Mouse (Mus musculus): Measurements from ENCODE around the gene Dusp14.
A peak's percentile ranks its signal among the peaks of the same experiment; 100 is the strongest.

Gene Dusp14

DNA sequence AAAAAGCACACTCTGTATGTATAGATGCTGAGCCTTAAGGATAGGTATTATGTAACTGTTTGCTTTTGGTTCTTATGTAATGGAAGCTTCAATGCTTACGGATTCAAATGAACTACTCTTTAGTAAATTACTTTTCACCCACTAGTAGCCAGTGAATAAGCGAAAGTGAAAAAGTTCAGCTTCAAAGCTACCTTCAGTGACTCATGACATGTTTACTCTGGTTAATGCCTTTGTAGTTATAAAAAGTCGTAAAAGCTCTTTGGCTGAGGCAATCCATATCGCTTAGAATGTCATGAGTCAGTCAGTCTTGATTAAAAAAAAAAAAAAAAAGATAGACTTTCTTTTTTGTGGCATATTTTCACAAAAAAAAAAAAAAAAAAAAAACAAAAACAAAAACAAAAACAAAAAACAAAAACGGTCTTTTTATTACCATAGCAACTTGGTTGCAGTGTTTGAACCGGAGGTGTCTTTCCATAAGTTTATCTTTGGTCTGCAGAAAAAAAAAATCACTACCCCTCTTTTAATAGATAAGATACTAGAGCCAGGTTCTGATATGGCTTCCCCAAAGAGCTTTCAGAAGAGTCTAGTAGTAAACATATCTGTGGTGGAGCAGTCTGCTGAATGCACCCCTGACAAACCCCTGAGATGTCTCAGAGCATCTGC, 52.8 kb downstream of the Dusp14 start:
- DNase-seq (ENCODE audit: low read depth): peak; percentile 21

DNA sequence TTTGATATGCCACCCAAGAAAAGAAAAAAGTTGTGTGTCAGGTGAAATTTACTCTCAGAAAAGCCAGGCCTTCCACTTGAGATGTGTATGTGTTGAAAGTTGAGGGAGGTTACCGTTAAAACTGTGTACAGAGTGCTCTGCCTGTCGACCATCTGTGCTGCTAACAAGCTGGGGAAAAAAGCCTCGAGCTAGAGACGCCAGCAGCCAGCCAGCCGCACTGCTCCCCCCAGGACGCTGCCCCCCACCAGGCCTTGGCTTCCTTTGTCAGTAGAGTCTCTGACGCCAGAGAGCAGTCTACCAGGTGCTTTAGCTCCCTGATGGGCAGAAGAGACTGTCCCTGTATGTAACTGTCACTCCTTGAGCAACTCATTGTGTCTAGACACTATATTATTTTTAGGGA, 56.0 kb downstream of the Dusp14 start:
- no peak for DNase-seq (ENCODE audit: low read depth)

DNA sequence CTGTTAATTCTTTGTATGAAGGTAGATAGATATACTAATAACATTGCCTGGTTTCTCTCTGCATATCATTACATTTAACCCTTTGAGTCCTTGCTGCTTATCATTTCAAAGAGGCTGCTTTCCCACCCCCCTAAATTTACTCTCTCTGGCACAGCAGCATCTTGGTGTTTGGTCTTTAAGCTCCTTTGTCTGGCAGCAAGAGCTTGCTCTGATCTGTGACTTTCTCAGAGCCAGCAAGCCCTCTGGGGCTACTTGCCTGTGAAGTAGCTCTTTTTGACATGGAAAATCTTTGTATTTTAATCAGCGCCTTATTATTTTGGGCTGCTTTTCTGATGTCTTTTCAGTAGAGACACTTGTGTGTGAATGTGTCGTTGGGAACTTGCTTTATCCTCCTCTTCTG, 57.5 kb downstream of the Dusp14 start:
- DNase-seq (ENCODE audit: low read depth): no peak

DNA sequence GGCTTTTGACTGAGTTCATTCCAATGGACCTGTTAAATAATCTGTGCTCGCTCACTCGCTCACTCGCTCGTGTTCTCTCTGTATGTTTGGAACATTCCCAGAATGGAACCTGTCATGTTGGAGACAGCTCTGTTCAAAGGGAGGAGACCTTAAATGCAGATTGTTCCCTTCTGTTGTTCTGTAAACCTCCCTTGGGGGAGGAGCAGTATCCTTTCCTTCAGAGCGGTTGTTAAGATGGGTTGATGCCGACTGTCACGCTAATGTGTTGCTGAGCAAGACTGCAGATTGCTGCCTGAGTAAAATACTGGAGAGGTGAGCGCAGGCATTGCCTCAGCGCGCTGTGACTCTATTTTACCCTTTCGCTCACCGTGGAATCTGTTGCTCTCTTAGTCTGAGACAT, 58.0 kb downstream of the Dusp14 start:
- no peak for DNase-seq (ENCODE audit: low read depth)

DNA sequence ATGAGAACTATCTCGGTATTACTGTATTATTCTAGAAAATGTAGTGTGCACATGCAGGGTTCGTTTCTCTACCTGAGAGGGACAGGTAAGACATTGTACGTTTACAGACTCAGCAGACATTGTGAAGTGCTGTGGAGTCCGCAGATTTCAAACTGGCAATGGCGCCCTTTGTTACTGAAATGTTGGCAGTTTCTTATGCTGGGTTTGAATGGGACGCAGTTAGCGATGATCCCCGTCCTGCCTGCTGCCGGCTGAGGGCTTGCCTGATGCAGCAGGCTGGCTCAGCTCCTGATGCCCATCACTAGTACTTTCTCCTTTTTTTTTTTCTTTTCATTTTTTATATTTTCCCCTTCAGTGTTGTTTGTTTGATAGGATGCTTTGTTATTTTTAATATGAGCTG, 58.6 kb downstream of the Dusp14 start:
- no peak for DNase-seq (ENCODE audit: low read depth)

DNA sequence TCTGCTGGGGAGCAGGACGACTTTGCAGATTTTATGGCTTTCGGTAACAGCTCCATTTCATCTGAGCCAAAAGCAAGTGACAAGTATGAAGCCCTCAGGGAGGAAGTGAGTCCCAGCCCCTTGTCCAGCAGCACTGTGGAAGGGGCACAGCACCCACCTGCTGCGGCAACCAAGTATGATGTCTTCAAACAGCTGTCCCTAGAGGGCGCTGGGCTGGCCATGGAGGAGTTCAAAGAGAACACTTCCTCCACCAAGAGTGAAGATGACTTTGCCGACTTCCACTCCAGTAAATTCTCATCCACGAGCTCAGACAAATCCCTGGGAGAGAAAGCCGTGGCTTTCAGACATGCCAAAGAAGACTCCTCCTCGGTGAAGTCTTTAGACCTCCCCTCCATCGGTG, 60.1 kb downstream of the Dusp14 start:
- DNase-seq (ENCODE audit: low read depth): no peak

DNA sequence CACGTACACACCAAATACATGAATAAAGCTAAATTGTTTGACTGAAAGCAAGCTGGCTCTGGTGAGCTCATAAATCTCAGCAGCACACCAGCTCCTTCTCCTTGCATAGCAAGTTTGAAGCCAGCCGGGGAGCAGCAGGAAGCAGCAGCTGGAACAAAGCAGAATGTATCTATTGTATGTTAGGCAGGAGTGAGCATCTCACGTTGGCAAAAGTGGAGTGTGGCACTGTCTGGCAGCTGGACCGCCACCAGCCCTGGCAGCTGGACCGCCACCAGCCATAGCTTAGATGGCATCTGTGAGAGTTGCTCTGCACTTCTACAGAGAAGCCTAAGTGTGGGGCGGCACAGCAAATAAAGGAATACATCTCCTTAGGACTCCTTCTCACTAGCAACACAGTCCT, 65.1 kb downstream of the Dusp14 start:
- no peak for DNase-seq (ENCODE audit: low read depth)

DNA sequence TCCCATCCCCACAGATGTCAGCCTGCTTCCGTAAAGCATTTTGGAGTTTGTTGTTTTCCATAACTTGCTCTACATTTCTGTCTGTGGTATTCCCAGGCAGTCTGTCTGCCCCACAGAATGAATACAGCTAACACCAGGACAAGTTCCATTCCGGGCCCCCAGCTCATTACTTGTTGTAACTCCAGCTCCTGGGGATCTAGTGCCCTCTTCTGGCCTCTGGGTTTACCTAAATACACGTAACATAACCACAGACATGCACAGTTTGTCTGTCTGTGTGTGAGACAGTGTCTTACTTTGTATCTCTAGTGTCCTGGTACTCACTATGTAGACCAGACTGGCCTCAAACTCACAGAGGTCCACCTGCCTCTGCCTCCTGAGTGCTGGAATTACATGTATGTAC, 67.8 kb downstream of the Dusp14 start:
- DNase-seq (ENCODE audit: low read depth): no peak

DNA sequence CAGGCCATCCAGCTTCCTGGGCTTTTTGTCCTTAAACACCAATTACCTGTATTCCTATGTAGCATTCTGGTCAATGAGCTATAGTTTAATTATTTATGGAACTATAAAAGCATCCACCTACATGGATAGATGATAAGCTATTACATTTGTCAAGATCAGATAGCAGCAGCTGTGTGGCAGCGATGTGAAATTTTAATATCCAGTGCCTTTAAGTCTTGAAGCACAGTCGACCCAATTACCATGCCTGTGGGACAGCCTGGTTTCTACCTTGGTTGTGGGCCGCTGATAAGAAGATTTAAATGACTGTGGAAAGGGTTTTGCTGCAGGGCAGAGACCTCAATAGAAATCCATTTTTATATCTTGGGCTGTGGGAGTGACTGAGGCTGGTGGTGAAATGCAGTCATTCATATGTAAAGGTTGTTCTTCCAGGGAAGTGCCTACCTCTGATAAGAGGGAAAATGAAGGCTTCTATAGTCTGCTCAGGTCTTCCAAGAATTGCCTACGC, 69.6 kb downstream of the Dusp14 start:
- no peak for DNase-seq (ENCODE audit: low read depth)

DNA sequence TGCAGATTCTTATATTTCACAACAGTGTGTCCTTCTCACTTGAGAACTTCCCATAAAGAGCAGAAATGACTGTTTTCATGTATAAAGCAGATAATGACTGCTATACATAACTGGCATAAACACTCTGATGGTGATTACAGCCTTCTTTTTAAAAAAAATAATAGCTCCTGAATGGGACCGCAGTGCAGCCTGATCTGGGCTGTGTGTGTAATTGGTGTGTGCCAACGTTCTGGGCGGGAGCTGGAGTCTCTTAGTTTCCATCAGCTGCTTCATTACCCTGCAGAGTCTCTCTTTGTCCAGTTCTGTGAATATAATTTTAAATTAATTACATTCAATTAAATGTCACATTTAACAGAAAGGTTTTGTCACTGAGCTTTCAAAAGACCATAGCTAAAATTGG, 70.1 kb downstream of the Dusp14 start:
- no peak for DNase-seq (ENCODE audit: low read depth)
